Mouse (Mus musculus) stomach, embryonic 16.5 days (tissue): ENCODE data around the gene Ctsa. TPM values are rescaled to one million over a fixed set of nuclear protein-coding genes. Genes with fewer than 3 reads are reported as not detected.

Experiments used
- ATAC-seq: fragments of 200-750 bp; cut with Nextera tagmentation; 2 replicates; pipeline ENCODE4 v1.8.0; 2017; ENCODE audit warnings: moderate number of reproducible peaks, moderate TSS enrichment; ENCODE audit not compliant: insufficient read depth, low FRiP score
- H3K27ac ChIP-seq: fragments of 300-500 bp; sonication (generic); 2 replicates; pipeline ENCODE4 v1.5.1; 2014; ENCODE audit warnings: low read length
- H3K27me3 ChIP-seq: fragments of 300-500 bp; sonication (generic); 2 replicates; pipeline ENCODE4 v1.6.1; 2014; ENCODE audit warnings: low read length, control low read depth, mixed read lengths; ENCODE audit not compliant: control insufficient read depth, insufficient read depth
- H3K36me3 ChIP-seq: fragments of 300-500 bp; sonication (generic); 2 replicates; pipeline ENCODE4 v1.6.1; 2014; ENCODE audit warnings: low read length; ENCODE audit not compliant: control insufficient read depth, insufficient read depth
- H3K4me1 ChIP-seq: fragments of 300-500 bp; sonication (generic); 2 replicates; pipeline ENCODE4 v1.6.1; 2014; ENCODE audit warnings: low read length, control low read depth, mixed read lengths; ENCODE audit not compliant: control insufficient read depth, insufficient read depth
- H3K4me2 ChIP-seq: fragments of 300-500 bp; sonication (generic); 2 replicates; pipeline ENCODE4 v1.6.1; 2014; ENCODE audit warnings: low read depth, low read length, mixed read lengths
- H3K4me3 ChIP-seq: fragments of 300-500 bp; sonication (generic); replicated peaks from 2 replicates; pipeline ENCODE4 v1.5.1; 2014; ENCODE audit warnings: mild to moderate bottlenecking, low read length
- H3K9ac ChIP-seq: fragments of 300-500 bp; sonication (generic); 2 replicates; pipeline ENCODE4 v1.6.1; 2014; ENCODE audit warnings: low read length
- H3K9me3 ChIP-seq: fragments of 300-500 bp; sonication (generic); replicated peaks from 2 replicates; pipeline ENCODE4 v1.6.1; 2016; ENCODE audit warnings: low read length, control low read depth; ENCODE audit not compliant: control insufficient read depth
- WGBS: fragments of 180-500 bp; shearing (Covaris S2); extraction: QIAGEN DNeasy Blood & Tissue Kit; methylation state at CpG from one replicate; pipeline ENCODE4 v1.1.7; 2014; 5-methylcytosine and 5-hydroxymethylcytosine counted together
- polyA plus RNA-seq: library from polyadenylated mRNA; unstranded; fragments of >200 nt; fragmentation: Nextera tagmentation; extraction: Ambion mirVana; gene quantifications from 2 replicates; pipeline ENCODE4 v1.2.1, GENCODE M21; 2015

Gene Ctsa
- polyA plus RNA-seq, 1 experiment from 2014 or later, result 162 TPM

GRCm38 (mm10) chr2:164803201-164803920 lies 29.3 kb upstream of the Ctsa start:
- no peaks in the 10 kb centered on the region for H3K27me3 ChIP-seq
- H3K9me3 ChIP-seq, result no peaks in the 10 kb centered on the region
- peak overlapping the region; percentile 96 for H3K4me3 ChIP-seq
- H3K36me3 ChIP-seq, result no peaks in the 10 kb centered on the region
- ATAC-seq, result no peak
- peak overlapping the region; percentile 94 for H3K9ac ChIP-seq
- peak overlapping the region; percentile 6; the same call in 1 of the 2 replicates for H3K27ac ChIP-seq
- peaks cover 16% of the 10 kb centered on the region for H3K4me1 ChIP-seq
- peak overlapping the region; percentile 76 for H3K4me2 ChIP-seq
- WGBS, result 86% methylated on average over 16 of the region's 16 CpGs

- Histone ChIP-seq H3K9ac (peak overlapping the region; percentile 94), H3K4me1 (peaks cover 16% of the 10 kb centered on the region), H3K4me3 (peak overlapping the region; percentile 96), H3K27me3 (no peaks in the 10 kb centered on the region), H3K9me3 (no peaks in the 10 kb centered on the region), H3K4me2 (peak overlapping the region; percentile 76), H3K36me3 (0 out of 2 replicates have a peak, but pooled peaks cover 4% of the 10 kb centered on the region), H3K27ac (no peak overlapping the region; the same call in 1 of the 2 replicates)
- WGBS, result 40% methylated on average over 1 of the region's 1 CpGs
- ATAC-seq, result no peak
Measured at GRCm38 (mm10) chr2:164803921-164804313, 28.8 kb upstream of the Ctsa start.

GRCm38 (mm10) chr2:164804533-164805331 lies 27.9 kb upstream of the Ctsa start, which contains the start of the genes Acot8 and Zswim3:
Gene Acot8, minus strand, starts transcription at chr2:164804882.
Gene Zswim3, plus strand, starts transcription at chr2:164805098.
- WGBS, result under 1% methylated on average over 47 of the region's 47 CpGs
- peak within 1 kb of the TSS; percentile 91 for H3K27ac ChIP-seq
- 0 out of 2 replicates have a peak, but pooled peaks cover 4% of the 10 kb centered on the region for H3K36me3 ChIP-seq
- H3K9ac ChIP-seq, result peak within 1 kb of the TSS; percentile 94
- H3K4me1 ChIP-seq, result peaks cover 16% of the 10 kb centered on the region
- peak within 1 kb of the TSS; percentile 76 for H3K4me2 ChIP-seq
- H3K9me3 ChIP-seq, result no peaks in the 10 kb centered on the region
- peak; percentile 97 for ATAC-seq
- H3K27me3 ChIP-seq, result no peaks in the 10 kb centered on the region
- H3K4me3 ChIP-seq, result peak within 1 kb of the TSS; percentile 96

- Histone ChIP-seq H3K4me3 (peak overlapping the region; percentile 96), H3K9me3 (no peaks in the 10 kb centered on the region), H3K4me2 (peak overlapping the region; percentile 74), H3K9ac (peak overlapping the region; percentile 80), H3K27me3 (no peaks in the 10 kb centered on the region), H3K36me3 (0 out of 2 replicates have a peak, but pooled peaks cover 4% of the 10 kb centered on the region), H3K4me1 (peaks cover 16% of the 10 kb centered on the region), H3K27ac (peak overlapping the region; percentile 89)
- WGBS, result under 1% methylated on average over 21 of the region's 21 CpGs
- peak; percentile 24 for ATAC-seq
Measured at GRCm38 (mm10) chr2:164805332-164805718, 27.3 kb upstream of the Ctsa start.

GRCm38 (mm10) chr2:164806614-164807013 lies 26.1 kb upstream of the Ctsa start:
- Histone ChIP-seq H3K27me3 (no peaks in the 10 kb centered on the region), H3K4me2 (peak overlapping the region; percentile 74; the same call in 1 of the 2 replicates), H3K4me3 (no peak overlapping the region), H3K36me3 (0 out of 2 replicates have a peak, but pooled peaks cover 4% of the 10 kb centered on the region), H3K27ac (peak overlapping the region; percentile 4; the same call in 1 of the 2 replicates), H3K4me1 (peaks cover 16% of the 10 kb centered on the region), H3K9me3 (no peaks in the 10 kb centered on the region), H3K9ac (no peak overlapping the region)
- ATAC-seq, result no peak
- WGBS, result 68% methylated on average over 7 of the region's 7 CpGs

GRCm38 (mm10) chr2:164813557-164813956 lies 19.1 kb upstream of the Ctsa start:
- WGBS, result 58% methylated on average over 2 of the region's 2 CpGs
- ATAC-seq, result no peak

GRCm38 (mm10) chr2:164815348-164815747 lies 17.3 kb upstream of the Ctsa start:
- Histone ChIP-seq H3K36me3 (no peaks in the 10 kb centered on the region), H3K9me3 (no peaks in the 10 kb centered on the region), H3K4me1 (0 out of 2 replicates have a peak, but pooled peaks cover 7% of the 10 kb centered on the region), H3K27ac (no peak overlapping the region), H3K4me3 (no peak overlapping the region), H3K4me2 (no peak overlapping the region), H3K27me3 (no peaks in the 10 kb centered on the region), H3K9ac (no peak overlapping the region)
- no peak for ATAC-seq
- 80% methylated on average over 5 of the region's 5 CpGs for WGBS

More at GRCm38 (mm10) chr2:164813557-164813956, 19.1 kb upstream of the Ctsa start:
- Histone ChIP-seq H3K4me3 (no peak overlapping the region), H3K27ac (no peak overlapping the region), H3K36me3 (0 out of 2 replicates have a peak, but pooled peaks cover 2% of the 10 kb centered on the region), H3K27me3 (no peaks in the 10 kb centered on the region), H3K4me1 (0 out of 2 replicates have a peak, but pooled peaks cover 7% of the 10 kb centered on the region), H3K9ac (no peak overlapping the region), H3K4me2 (no peak overlapping the region), H3K9me3 (no peaks in the 10 kb centered on the region)

GRCm38 (mm10) chr2:164815821-164816220 lies 16.9 kb upstream of the Ctsa start:
- Histone ChIP-seq H3K36me3 (no peaks in the 10 kb centered on the region), H3K9me3 (no peaks in the 10 kb centered on the region), H3K9ac (no peak overlapping the region), H3K4me3 (no peak overlapping the region), H3K27ac (no peak overlapping the region), H3K4me1 (0 out of 2 replicates have a peak, but pooled peaks cover 7% of the 10 kb centered on the region), H3K4me2 (no peak overlapping the region), H3K27me3 (no peaks in the 10 kb centered on the region)
- no peak for ATAC-seq
- 91% methylated on average over 8 of the region's 8 CpGs for WGBS
